Mouse (Mus musculus) large intestine, adult 2 months (tissue): ENCODE data around the gene Syt12. TPM values are rescaled to one million over a fixed set of nuclear protein-coding genes. Genes with fewer than 3 reads are reported as not detected.

Source experiments
- DNase-seq: peaks from one replicate; pipeline ENCODE4 v3.0.0-alpha.2; 2012; ENCODE audit warnings: low read depth, low spot score
- WGBS: fragments of 180-500 bp; shearing (Covaris S2); methylation state at CpG from one replicate; pipeline ENCODE4 v1.1.7; 2018; 5-methylcytosine and 5-hydroxymethylcytosine counted together
- polyA plus RNA-seq: library from polyadenylated mRNA; depleted of rRNA; stranded (reverse); fragments of >200 nt; gene quantifications from 2 replicates; pipeline ENCODE4 v1.2.3, GENCODE M21; 2012; rRNA removed

Syt12 gene
- polyA plus RNA-seq, 1 experiment: 4.4 TPM

DNA sequence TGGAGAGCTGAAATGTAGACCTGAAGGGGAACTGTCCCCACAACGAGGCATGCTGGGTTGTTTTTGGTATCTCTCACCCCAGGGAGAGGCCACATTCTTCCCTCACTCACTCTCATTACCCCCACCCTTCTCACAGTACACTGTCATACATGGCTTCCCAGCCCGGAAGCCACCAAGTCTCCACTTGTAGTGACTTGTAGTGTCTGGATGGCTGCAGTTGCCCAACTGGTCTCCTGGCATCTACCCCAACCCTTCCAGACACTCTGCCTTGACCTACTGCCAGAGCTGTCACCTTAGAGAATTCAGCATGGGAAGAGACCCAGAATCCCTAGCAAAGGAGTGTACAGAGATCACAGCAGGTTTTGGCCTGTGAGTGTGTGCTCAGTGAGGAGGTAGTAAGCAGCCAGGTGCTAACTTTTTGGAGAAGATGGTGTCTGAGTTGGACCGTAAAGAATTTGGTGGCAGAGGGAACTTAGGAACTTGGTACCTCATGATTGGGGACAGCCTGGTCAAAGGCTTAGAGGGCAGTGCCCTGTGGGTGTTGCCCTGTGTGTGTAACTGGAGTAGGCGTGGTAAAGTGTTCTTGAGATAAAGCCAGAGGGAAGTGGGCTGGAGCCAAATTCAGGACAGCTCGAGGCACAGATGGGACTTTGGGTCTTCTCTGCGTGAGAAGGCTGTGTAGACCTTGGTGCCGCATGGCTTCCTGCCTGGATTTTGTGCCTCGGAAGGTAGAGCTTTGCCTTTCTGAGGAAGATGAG, 56.9 kb downstream of the Syt12 start:
- 46% methylated on average over 8 of the region's 8 CpGs for WGBS
- no peak for DNase-seq

DNA sequence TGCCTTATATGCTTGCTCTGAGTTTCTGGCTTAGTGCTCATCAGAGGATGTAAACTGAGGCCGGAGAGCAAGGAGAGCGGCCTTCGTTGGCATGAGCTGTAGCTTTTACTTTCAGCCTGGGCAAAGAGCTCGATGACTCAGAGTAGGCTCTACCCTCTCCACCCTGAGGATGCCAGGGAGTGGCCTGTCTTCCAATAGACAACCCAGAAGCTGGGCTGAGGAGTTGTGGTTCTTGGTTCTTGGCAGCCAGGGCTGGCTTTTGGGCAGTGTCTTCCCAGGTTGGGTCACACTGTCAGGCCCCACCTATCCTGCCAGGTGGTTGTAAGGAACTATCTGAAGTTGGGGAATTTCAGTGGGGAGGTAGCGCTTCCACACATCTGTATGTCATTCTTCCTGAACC, 57.5 kb downstream of the Syt12 start:
- 60% methylated on average over 5 of the region's 5 CpGs for WGBS
- DNase-seq: no peak

DNA sequence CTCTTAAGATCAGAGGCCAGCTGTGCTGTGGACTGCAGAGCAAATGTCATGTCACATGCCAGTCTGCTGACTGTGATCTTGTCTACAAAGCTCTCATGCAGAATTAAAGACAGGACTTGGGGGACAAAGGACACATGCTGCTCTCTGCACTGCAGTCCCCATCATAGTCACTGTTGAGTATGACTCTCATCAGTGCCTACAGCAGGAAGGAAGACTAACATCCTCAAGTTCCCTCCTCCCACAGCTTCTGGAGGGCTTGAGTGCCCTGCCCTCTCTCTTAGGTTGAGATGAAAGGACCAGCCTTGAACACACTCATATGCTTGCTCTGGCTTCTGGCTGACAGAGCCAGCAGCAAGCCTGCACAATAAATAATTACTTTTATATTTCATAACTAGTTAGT, 59.5 kb downstream of the Syt12 start:
- DNase-seq: no peak

DNA sequence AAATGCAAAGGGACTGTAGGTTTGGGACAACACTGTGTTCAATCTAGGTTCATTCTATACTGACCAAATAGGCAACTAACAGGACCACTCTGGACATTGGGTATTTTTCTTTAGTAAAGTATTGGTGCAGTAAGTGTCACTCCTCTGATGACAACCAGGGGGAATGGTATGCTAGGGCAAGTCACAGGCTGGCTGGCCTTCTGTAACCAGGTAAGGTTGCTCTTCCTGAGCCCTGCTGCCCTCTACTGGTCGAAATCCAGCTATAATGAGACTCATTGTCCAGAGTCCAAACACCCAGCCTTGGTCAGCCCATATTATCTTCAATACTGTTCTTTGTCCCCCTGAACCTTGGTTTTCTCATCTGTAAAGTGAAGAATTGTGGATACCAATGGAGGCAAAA, 60.1 kb downstream of the Syt12 start:
- WGBS: 3% methylated on average over 1 of the region's 1 CpGs
- no peak for DNase-seq

DNA sequence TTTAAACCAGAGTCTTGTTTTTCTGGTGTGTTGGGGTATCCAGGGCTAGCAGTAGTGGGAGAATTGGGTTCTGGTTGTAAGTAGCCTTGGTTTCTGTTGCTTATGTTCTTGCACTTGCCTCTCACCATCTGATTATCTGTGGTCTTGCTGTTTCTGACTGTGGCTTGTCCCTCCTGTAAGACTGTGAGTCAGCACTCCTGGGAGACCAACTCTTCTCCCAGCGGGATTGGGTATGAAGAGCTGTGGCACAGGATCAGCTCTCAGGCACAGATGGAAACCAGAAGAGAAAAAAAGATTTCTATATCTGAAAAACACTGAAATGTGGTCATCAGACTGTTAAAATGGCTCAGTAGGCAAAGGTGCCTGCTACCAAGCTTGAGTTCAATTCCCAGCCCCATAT, 62.6 kb downstream of the Syt12 start:
- 88% methylated on average over 1 of the region's 1 CpGs for WGBS
- DNase-seq: no peak

DNA sequence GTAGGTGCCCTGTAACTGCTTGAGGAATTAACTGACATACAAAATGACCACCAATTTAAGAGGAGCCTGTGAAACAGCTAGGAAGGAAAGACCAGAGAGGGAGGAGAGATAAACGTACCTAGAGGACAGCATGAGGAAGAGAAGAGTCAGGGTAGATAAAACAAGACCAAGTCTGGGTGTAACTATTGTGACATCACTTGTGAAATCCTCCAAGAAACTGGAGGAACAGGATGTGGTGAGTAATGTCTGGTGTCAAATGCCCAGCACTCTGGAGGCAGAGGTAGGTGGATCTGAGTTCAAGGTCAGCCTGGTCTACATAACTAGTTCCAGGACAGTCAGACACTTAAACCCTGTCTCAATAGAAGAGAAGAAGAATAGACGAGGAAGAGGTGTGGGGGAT, 68.2 kb downstream of the Syt12 start:
- WGBS: 46% methylated on average over 2 of the region's 2 CpGs
- no peak for DNase-seq

GRCm38 (mm10) chr19:4404840-4405239, 72.4 kb downstream of the Syt12 start:
- 93% methylated on average over 2 of the region's 2 CpGs for WGBS

DNA sequence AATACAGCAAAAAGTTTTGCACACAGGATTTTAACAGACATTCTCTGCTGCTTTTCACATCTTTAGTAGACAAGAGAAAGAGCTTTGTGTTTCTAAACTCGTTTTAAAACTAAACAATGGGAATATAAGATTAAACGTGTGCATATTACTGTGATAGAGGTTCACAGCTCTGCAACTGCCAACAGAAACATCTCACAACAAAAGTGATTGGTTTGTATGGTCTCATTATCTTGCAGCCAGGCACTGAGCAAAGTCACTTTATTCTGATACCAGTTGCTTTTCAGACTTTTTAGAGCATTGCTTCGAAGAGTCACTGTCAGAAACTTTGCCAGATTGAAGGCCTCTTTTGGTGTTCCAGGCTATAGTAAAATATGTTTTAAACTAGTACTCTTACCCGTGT, 78.3 kb downstream of the Syt12 start:
- no peak for DNase-seq
- WGBS: 77% methylated on average over 4 of the region's 4 CpGs

More at GRCm38 (mm10) chr19:4404840-4405239, 72.4 kb downstream of the Syt12 start:
- DNase-seq: no peak

- no peak for DNase-seq
- WGBS: 60% methylated on average over 8 of the region's 8 CpGs
Measured at GRCm38 (mm10) chr19:4398630-4398948, 78.7 kb downstream of the Syt12 start.

GRCm38 (mm10) chr19:4397798-4398629, 79.2 kb downstream of the Syt12 start, which contains the start of gene Kdm2a:
Gene Kdm2a, minus strand, starts transcription at chr19:4398285.
- WGBS: 8% methylated on average over 82 of the region's 82 CpGs
- DNase-seq: no peak

GRCm38 (mm10) chr19:4396998-4397797, 80.0 kb downstream of the Syt12 start:
- peak; percentile 89 for DNase-seq
- WGBS: under 1% methylated on average over 79 of the region's 90 CpGs

- WGBS: under 1% methylated on average over 80 of the region's 80 CpGs
- no peak for DNase-seq
Measured at GRCm38 (mm10) chr19:4396081-4396997, 80.9 kb downstream of the Syt12 start.

Other genes with a start within 250 kb of the Syt12 start
- 116 and 130 TPM in 2 replicates for gene Pold4, start 245.5 kb downstream of the Syt12 start, polyA plus RNA-seq
- gene Ssh3, start 208.3 kb downstream of the Syt12 start, polyA plus RNA-seq: 102 and 151 TPM in 2 replicates
- gene Ankrd13d, start 194.3 kb downstream of the Syt12 start, polyA plus RNA-seq: 2.0 and 2.4 TPM in 2 replicates
- 99.9 and 108 TPM in 2 replicates for gene Grk2, start 171.2 kb downstream of the Syt12 start, polyA plus RNA-seq
- 64.6 and 107 TPM in 2 replicates for gene Kdm2a, start 79.2 kb downstream of the Syt12 start, polyA plus RNA-seq
- gene Rhod, start 38.0 kb downstream of the Syt12 start, polyA plus RNA-seq: 46.4 and 88.5 TPM in 2 replicates
- 55.0 and 95.2 TPM in 2 replicates for gene 2010003K11Rik, start 21.1 kb upstream of the Syt12 start, polyA plus RNA-seq
- gene Pcx, start 33.0 kb upstream of the Syt12 start, polyA plus RNA-seq: 14.3 and 21.3 TPM in 2 replicates
- 13.8 and 14.3 TPM in 2 replicates for gene Lrfn4, start 138.2 kb upstream of the Syt12 start, polyA plus RNA-seq
- 94.0 and 102 TPM in 2 replicates for gene Rce1, start 148.2 kb upstream of the Syt12 start, polyA plus RNA-seq
- 0.29 TPM in 1 of 2 replicates, not detected in the other for gene Gm960, start 221.2 kb upstream of the Syt12 start, polyA plus RNA-seq
- gene Sptbn2, start 233.7 kb upstream of the Syt12 start, polyA plus RNA-seq: 0.12 and 0.15 TPM in 2 replicates